Mouse (Mus musculus) fibroblast of lung, adult 2 months (primary cell): ENCODE measurements around the gene Lrrc34.

Experiments
- DNase-seq: peaks from one replicate; pipeline ENCODE4 v3.0.0-alpha.2; 2011; ENCODE audit warnings: low read depth

Lrrc34 gene

GRCm38 (mm10) chr3:30599711-30600545, 47.7 kb downstream of the Lrrc34 start, which contains the start of gene Actrt3:
Gene Actrt3 (minus strand): TSS chr3:30599939.
- DNase-seq, result no peak

GRCm38 (mm10) chr3:30597271-30597670, 50.4 kb downstream of the Lrrc34 start:
- DNase-seq, result no peak

GRCm38 (mm10) chr3:30595111-30595832, 52.4 kb downstream of the Lrrc34 start:
- no peak for DNase-seq

GRCm38 (mm10) chr3:30593719-30594485, 53.8 kb downstream of the Lrrc34 start:
- DNase-seq, result no peak

- peak; percentile 40 for DNase-seq
Observed at GRCm38 (mm10) chr3:30592418-30592853, 55.2 kb downstream of the Lrrc34 start.

- no peak for DNase-seq
Observed at GRCm38 (mm10) chr3:30588865-30589264, 58.8 kb downstream of the Lrrc34 start.
